Mouse (Mus musculus): ENCODE results near the gene Kcns1.

Gene Kcns1

DNA sequence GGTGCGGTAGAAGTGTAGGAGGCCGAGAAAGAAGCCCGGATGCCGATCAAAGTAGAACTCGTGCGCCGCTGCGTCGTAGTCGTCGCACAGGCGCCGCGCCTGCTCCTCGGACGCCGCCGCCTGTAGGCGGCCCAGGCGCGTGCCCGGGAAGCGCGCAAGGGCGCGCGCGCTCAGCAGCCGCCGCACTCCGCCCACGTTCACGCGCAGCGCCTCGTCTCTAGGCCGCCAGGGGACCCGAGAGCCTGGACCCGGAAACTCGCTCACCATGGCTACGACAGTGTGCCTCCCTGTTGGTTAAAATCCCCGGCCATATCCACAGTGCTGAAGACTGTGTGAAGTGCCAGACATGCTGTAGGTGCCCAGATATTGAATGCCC lies 2.4 kb downstream of the Kcns1 start:
- DNase-seq = no peak

DNA sequence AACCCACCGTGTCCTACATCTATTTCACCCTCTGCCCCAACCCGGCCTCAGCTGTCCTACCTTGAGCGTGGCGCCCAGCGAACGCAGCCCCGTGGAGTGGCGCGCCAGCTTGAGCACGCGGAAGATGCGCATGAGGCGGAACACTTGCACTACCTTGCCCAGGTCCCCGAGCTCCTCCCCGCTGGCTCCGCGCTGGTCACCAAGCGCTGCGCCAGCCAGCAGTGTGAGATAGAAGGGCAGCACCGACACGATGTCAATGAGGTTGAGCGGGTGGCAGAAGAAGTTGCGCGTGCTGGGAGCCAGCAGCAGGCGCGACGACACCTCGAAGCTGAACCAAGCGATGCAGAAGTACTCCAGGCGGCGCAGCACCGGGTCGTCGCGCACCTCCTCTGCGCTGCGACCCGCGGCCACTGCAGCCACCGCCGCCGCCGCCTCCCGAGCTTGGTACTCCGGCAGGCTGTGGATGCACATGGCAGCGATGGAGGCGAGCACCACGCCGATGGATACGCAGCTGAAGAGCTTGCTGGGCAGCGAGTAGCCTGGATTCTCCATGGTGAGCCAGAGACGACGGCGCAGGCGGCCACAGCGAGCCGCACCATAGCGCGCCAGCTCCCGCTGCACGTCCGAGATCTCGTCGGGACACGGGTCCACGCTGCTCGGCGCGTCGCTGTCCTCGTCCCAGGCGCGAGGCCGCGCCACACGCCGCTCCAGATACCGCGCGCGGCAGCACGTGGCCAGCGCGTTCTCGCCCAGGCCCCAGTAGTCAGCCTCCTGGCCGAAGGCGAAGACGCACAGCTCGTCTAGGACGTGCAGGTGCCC lies 3.0 kb downstream of the Kcns1 start:
- no peak for DNase-seq

DNA sequence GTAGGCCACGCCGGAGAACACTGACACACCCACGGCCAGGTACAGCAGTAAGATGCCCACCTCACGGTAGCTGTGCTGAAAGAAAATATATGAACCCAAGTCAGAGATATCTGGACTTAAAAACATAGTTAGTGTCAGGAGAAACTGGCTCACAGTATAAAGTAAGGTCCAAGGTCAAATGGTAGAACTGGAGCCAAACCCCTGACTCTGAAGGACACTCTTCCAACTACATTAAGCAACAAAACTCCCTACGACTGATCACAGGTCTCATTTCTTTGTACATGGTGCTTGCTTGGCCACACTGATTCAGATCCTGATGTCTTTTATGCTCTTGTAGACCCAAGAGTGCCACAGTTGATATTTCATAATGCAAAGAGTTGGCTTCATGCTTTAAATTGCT lies 6.0 kb downstream of the Kcns1 start:
- DNase-seq = no peak

DNA sequence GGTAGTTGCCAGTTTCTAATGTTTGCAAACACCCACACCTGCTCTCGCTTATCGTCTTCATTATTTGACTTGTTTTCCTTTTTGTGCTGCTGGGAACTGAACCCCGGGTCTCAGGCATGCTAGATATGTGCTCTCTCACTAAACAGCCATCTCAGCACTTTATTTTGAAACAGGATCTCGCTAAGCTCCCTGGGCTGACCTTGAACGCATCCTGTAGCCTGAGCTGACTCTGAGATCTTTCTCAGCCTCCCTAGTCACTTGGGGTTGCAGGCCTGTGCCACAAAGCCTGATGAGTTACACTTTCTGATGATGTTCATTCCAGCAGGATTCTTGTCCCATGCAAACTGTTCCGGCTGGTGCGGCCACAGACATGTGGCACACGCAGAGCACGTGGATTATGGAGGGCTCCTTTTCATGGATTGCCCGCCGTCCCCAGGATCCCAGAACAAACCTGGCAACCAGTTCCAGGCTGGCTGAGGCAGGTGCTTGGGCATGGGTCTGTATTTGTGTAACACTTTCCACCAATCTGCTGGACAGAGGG lies 9.3 kb downstream of the Kcns1 start:
- no peak for DNase-seq

DNA sequence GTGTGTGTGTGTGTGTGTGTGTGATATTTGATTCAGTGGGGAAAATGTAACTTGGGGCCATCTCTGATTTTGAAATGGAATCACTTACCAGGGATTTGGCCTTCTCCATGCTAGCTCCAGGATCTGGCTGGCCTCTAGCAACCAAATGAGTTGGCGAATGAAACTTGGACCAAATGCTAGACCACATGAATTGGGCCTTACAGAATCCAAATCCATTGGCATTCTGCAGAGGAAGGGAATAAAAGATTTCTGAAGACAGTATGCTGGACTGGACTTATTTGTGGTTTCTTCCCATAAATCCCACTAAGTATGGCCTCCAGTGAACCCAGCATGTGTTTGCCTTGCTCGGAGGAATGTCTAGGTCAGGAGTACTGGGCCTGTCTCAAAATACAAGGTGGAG lies 12.1 kb downstream of the Kcns1 start:
- DNase-seq = no peak

DNA sequence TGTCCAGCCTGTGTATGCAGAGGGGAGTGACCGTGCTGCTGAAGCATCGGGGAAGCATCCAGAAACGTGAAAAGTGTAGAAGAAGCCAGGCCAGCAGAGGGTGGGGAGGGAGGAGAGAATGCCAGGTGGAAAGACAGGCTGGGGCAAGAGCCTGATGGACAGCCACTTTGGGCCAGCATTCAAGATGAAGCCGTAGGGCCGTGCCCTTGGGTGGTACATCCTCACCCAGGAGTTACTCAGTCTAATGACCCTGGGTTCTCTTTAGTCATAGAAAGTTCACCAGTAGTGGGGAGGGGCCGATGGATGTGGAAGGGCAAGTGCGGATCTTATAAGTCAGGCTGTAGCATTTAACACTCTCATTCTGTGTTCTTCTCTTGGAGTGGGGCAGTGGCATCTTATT lies 14.8 kb downstream of the Kcns1 start:
- no peak for DNase-seq

DNA sequence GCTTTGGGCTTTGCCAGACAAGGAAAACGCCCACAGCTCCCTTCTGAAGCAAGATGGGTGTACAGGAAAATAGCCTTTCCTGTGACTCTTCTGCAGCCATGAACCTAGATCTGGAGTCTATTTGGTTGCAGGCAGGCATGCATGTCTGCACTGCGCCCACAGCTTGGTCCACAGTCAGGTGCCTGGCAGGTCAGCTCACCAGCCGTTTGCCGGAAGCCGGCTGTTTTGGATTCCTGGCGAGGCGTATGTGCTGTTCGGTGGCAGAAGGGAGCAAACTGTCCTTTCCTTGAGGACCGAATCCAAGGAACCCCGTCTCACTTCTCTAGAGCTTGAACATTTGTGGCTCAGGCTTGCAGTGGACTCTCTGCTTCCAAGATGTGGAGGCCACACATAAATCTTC lies 16.9 kb downstream of the Kcns1 start:
- no peak for DNase-seq

DNA sequence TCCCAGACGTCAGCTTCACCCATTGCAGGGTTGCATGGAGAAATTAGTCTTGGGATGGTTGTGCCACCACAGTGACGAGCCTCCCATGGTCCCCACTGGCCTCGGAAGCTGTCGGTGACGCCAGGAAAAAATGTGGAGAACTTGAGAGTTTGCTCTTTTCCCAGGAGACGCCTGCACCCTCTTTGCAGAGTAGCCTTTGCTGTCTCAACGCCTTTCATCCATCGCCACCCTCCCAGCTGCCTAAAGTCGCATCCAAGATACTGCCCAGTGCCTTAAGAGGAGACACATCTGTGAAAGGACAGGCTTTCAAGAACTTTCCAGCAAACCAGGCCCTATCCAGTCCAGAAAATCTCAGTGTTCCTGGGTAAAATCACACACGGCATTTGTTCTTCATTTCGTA lies 18.6 kb downstream of the Kcns1 start:
- no peak for DNase-seq

DNA sequence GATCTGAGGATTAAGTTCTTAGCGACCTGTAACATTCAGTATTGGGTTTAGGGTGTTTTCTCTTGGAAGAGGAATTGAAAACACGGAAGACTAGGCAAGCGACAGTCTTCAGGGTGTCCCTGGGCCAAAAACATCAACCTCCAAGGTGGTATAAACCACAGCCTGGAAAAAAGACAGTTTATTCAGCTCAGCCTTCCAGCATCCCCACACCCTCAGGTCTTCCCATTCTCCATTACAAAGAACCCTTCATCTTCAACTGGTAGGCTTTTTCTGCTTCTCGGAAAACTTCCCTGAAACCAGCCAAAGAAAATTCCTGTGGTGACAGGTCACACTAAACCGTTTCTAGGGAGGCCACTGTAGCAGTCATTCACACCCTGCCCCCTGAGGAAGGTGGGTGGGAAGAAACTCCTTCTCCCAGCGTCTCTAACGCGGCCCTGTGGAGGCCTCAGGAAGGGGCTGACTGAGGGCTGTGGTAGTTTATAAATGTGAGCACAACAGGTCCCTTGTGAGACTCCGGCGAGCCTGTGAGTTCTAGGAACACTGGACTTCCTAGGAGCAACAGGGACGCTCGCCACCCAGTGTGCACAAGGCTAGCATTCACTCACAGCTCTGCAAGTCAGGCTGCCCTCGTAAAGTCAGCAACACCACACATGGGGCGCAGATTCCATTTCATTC lies 20.7 kb downstream of the Kcns1 start:
- no peak for DNase-seq

DNA sequence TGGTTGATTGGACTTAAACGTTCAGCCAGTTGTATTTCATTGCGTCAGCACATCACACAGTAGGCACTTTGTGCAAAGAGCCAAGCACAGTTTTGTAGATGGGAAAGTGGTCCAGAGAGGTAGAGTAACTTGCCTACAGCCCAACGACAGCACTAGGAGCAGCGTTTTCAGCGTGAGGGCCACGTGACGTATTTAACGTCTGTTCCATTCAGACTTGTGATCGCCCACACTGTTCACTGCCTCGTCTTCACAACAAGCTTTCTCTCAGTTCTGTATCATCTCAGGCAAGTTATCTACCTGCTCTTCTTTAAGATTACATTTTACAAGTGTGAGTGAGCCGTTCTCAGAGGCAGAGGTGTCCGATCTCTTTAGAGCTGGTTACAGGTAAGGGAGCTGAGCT lies 24.4 kb downstream of the Kcns1 start:
- DNase-seq = no peak

DNA sequence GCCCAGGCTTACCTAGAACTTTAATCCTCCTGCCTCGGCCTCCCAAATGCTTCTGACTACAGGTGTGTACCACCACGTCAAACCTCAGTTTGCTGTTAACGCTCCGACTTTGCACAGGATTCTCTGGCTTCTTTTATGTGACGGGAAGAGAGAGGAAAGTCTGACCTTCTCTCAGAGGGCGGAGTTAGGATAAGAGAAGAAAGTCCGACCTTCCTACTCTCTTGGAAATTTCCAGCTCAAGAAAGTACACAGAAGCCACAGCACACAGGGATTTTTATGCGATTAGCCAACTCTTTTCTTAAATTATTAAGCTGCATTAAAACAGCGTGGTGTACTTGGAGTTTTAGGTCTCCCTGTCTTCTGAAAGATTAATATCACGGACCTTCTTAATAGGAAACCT lies 26.4 kb downstream of the Kcns1 start:
- no peak for DNase-seq

DNA sequence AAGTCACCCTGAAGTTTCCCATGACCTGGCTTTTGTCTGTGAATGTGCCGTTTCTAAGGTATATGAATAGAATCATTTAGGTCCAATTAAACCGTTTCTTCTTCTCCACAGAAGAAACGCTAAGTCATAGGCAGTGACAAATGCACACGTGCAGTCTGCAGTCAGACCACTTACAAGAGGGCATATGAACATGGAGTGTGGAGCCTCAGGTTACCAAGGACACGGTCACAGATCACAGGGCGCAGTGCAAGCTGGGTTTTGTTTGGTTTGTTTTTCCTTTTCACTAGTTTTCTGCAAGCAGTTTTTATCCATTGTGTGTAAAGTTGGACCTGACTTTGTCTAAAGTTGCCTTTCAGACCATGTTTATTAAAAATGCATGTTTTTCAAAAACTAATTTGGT lies 26.9 kb downstream of the Kcns1 start:
- DNase-seq = no peak

DNA sequence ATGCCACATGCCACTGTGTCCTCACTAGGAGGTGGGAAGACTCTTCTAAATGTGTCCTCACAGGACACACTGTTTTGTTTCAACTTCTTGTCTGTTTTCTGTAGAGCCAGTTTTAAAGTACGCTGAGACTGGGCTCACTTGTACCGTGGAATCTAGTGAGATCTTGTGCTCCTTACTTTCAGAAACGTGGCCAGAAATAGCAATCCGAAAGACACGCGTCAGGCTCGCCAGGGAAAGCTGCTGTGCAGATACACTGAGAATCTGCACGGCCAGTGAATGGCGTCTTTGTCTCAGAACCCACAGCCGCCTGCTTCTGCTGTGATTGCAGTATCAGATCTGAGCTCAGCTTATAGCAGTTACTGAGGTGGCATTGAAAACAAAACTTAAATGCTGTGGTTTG lies 28.9 kb downstream of the Kcns1 start:
- DNase-seq = no peak

DNA sequence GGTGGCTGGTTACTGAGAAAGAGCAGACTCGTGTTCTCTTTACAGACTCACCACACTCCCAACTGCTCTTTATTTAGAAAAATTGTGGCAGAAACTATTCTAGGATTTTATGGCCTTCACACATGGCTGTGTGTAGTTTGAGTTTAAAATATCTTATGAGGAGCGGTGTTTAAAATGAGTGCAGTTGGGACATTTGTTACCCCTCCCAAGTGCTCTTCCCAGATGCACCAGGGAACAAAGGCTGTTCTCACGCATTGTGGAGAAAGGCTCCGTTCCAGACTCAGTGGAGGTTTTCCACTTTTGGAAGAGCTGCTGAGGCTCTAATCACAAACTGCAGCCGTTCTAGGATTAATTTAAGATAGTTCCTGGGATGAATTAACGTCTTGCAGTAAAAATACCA lies 33.2 kb downstream of the Kcns1 start:
- no peak for DNase-seq

DNA sequence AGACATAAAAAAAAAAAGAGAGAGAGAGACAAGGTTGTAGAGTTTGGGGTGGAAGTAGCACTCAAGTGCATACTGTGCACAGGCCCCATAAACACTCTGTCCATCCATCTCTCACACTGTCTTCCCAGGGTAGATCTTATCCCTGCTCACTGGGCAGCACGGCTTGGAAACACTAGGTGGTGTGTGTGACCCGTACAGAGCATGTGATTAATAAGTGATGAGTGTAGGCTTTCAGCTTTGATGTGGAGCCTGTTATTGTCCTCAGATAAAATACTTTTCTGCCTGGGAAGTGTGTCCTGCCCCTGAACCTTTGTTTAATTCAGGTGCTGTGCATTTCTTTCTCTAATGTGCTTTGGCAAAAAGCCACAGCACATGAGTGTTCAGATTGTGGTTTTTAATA lies 34.5 kb downstream of the Kcns1 start:
- DNase-seq = no peak

DNA sequence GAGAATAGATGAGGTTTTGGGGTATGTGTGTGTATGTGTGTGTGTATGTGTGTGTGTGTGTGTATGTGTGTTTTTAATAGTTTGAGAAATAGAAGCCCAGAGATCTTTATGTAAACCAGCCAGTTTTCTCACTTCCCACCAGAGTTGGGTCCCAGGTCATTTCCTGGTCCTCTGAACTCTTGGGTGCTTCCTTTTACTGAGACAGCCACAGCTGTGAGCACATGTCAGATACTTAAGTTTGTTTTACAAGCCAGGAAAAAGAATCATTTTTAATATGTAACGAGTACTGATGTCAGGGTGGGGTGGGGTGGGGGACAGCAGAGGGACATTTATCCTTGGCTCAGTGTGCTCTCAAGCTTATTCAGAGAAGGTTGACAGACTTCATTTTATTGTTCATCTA lies 35.5 kb downstream of the Kcns1 start:
- DNase-seq = no peak

DNA sequence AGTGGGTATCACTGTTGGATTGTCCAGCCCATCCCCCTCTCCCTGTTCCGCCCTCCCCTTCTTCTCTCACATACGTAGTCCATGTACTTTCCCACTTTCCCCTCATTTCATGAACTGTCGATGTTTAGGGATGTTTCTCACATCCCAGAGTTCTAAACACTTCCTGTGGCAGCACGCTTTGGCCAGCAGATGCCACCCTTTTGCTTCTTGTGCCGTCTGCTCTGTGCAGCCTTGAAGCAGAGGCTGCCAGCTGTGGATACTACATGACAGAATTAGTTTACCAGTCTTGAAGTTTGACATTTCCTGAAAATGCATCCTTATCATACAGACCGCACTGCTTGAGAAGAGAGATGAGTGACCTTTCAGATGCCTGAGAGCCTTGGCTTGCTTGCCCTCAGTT lies 36.4 kb downstream of the Kcns1 start:
- DNase-seq = no peak

DNA sequence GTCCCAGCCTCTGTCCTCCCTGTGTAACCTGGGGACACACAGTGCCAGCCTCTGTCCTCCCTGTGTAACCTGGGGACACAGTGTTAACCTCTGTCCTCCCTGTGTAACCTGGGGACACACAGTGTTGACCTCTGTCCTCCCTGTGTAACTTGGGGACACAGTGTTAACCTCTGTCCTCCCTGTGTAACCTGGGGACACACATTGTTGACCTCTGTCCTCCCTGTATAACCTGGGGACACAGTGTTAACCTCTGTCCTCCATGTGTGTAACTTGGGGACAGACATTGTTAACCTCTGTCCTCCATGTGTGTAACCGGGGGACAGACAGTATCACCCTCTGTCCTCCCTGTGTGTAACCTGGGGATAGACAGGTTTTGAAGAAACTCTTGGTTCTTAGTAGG lies 39.3 kb downstream of the Kcns1 start:
- DNase-seq = no peak

DNA sequence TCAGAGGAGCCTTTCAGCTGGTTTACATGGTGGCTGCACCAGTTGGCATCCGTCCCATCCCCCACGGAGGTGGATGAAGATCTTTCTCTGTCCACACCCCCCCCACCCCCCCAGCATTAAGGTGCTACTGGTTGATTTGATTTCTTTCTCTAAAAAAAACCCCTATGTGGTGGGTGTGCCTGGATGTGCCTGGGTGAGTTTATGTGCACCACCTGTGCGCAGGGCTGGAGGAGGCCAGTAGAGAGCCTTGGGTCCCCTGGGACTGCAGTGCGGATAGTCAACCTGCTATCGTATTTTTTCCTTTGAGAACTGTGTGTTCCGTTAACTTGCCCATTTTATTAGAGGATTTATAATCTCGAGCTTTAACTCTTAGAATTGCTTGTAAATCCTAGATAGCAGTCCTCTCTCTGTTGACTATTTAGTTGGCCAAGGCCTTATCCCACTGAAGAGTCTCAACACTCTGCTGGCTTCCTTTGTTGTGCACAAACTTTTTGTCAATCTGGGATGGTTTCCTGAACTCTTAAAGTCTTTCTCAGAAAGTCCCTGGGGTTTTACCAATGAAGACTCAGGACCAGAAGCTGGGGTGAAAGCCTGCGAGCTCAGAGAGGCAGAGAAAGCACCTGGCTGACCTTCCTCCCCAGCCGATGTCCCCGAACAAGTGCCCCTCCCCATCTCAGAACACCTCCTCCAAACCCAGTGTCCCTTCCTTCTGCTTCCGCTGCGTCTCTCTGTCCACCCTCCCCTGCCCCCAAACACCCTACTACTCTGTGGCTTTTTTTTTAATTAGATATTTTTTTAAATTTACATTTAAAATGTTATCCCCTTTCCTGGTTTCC lies 42.1 kb downstream of the Kcns1 start:
- DNase-seq = no peak

DNA sequence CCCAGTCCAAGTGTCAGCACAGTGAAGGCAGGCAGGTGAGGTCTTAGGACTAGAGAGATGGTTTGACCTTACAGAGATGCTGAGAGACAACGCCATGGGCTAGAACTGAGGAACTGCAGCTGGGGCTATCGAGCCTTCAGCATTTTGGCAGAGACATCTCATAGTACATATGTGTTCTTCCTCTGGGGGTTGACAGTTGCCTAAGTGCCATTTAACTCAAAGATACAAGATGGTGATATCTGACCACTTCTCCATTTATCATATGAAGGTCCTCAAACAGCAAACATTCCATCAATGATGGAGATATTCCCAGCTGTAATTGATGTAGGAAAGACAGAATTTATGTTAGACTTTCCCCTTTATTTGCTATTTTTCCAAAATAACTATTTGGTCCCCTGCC lies 43.6 kb downstream of the Kcns1 start:
- DNase-seq = no peak

DNA sequence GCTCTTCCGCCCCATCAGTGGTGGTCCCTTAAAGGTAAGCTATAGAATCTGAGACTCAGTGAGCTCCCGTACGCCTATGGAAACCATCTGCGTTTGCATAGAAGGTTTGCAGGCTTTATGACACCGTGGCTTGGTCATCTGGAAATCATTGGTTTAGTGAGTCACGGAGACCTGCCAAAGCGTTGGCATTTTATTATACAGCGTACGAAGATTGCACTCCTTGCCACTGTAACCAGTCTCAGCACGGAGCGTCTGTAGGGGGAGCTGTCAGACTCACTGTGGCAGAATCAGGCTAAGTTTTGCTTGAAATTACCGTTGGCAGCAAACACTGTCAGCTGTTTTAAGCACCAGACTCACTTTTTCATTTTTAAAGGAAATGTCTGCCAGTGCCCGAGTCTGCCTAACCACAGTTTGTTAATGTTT lies 44.4 kb downstream of the Kcns1 start:
- DNase-seq = no peak

DNA sequence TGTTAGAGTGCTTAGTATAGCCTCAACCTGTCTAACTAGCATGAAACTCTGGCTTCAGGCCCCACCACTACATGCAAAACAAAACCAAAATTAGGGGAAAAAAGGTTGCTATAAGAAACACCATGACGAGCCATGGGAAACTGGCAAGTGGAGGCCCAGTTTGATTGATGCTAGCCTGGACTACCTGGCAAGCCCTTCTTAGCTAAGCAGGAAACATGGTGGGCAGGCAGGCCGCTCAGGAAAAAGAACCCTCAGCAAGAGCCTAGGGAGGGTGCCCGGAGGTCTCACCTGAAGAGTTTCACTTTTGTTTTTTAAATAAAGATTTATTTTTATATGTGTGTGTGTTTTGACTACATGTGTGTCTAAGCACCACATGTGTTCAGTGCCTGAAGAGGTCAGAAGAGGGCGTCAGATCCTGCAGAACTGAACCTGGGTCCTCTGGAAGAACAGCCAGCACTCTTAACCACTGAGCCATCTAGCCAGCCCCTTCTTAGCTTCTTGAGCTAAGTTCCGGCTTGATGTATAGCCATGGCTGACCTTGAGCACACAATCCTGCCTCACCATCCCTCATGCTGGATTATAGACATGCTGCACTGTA lies 47.6 kb downstream of the Kcns1 start:
- no peak for DNase-seq

DNA sequence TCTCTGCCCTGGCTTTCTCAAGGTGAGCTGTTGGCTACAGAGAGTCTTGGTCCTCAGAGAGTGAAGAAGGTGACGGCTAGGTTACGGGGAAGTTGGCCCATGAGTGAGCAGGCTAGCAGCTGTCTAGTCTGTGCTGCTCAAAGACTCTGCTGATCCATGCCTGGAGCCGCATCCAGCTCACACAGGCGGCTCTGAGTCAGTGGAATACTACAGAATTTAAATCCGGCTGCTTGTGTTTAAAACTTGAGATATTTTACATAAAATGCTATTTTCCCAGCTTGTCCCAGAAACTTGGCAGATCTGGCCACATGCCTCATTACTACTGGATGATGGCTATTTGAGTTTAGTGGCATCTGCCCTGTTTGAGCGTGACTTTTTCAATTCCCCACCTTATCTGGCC lies 51.4 kb downstream of the Kcns1 start:
- no peak for DNase-seq

Measured in thymus, adult 18-20 months (tissue).